Mouse (Mus musculus): ENCODE measurements around the gene Igfbp3.

DNA sequence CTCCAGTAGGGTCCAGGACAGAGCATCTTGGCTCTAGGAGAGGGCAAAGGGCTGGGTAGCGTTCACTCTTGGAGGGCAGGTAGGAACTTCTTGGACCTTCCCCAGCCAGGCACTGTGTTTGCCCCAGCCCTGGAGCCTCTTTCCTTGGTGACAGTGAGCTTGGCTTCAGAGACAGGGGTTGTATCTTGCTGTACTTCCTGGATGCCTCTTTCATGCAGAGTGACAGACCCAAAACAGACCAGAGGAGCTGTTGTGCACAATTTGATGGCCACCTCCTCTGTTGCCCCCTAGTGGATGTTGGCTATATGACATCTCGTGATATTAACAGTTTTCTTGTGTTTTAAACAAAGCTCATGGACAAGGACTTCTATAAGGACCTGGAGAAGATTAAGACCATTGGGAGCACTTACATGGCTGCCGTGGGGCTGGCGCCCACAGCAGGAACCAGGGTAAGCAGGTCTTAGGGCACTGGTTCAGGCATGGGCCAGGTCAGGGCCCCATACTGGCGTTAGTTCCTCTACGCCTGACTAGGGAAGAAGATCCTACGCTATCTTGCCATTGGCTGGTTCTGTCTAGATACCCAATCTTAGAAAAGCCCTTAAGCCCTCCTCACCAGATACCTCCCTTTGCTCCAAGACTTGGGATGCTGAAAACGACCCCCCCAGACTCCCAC lies 52.1 kb downstream of the Igfbp3 start:
- no peak for TF ChIP-seq CTCF (IDR thresholded peaks at IDR 0.05; ENCODE audit: control insufficient read depth, insufficient read depth, insufficient read length)
- no peak for TF ChIP-seq CEBPB (IDR thresholded peaks at IDR 0.05; ENCODE audit: low read depth)
- TF ChIP-seq MYOG (IDR thresholded peaks at IDR 0.05; ENCODE audit: control insufficient read depth, extremely low read depth, insufficient read length) = no peak
